Mouse (Mus musculus): ENCODE measurements at regions not wholly inside any gene's neighbourhood (a gene's known extent, or its start where the extent isn't known, plus 50 kb on each side); places are given as distances from the start of the nearest gene placed in this dataset.
"Not testable (repeated sequence)": the region's sequence is repeated elsewhere in the genome, so short reads cannot be mapped to it uniquely, and the experiment has no call there.

DNA sequence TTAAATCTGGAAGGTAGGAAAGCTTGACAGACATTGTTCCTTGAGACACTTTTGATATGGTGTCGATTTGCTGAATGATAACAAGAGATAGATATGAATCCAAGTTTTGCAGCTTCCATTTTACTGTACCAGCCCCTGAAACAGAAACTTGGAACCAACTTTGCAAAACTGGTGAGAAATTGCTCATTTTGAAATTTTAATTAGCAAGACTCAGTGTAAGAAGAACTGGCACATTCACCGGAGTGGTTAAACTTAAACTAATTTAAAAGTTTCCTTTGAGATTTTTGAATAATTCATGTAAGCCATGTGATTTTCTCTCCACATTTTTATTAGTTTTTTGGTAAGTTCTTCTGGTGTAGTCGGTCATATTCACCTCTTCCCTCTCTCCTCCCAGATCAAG lies 85.3 kb downstream of the Slitrk1 start:
- no peak for DNase-seq

GRCm38 (mm10) chr14:108821539-108821938 lies 92.4 kb downstream of the Slitrk1 start:
- DNase-seq = no peak

DNA sequence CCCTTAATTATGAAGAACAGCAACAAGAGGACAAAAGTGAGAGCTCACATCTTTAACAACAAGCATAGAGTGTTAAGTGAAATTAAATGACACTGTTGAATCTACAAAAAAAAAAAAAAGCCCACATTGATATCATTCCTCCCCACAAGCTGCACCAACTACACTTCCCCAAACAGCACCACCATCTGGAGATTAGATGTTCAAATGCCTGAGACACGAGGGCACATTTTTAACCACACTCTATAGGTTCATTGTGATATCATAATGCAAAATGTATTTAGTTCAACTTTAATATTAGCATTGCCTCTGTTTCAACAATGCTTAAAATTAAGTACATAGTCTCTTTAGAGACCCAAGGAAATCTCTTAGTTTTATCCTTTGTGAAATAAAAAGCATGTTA lies 94.6 kb downstream of the Slitrk1 start:
- DNase-seq = no peak

DNA sequence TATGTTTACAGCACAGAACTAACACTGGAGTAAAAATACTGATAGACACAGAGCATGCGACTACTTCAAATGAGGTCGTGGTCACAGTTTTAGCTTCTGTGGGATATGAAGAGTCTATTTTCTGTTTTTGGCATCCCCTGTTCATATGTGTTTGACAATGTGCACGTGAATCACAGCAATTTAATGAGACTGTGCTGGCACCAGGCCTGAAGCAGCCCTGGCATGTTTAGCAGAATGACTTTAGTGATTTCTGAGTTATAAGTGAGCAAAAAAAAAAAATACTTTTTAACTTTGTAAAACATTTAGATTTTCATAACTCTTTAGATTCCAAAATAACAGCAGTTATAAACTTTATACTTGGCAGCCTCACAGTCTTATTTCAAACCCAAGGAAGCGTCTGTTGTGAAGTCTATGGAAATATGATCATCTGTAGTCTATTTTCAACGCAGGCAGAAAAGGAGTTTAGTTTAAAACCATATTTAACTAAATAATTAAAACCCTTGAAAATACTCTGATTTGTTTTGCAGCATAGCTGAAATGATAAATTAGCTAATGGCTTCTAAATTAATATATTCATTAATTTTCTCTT lies 108.5 kb downstream of the Slitrk1 start:
- no peak for DNase-seq

DNA sequence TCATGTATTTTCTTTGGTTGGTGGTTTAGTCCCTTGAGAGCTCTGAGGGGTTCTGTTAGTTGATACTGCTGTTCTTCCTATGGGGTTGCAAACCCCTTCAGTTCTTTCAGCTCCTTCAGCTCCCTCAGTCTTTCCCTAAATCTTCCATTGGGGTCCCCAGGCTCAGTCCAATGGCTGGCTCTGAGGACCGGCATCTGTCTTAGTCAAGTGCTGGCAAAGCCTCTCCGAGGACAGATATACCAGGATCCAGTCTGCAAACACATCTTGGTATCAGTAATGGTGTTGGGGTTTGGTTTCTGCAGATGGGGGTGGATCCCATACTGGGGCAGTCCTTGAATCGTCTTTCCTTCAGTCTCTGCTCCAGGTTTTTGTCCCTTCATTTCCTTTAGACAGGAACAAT lies 115.1 kb downstream of the Slitrk1 start:
- no peak for DNase-seq

DNA sequence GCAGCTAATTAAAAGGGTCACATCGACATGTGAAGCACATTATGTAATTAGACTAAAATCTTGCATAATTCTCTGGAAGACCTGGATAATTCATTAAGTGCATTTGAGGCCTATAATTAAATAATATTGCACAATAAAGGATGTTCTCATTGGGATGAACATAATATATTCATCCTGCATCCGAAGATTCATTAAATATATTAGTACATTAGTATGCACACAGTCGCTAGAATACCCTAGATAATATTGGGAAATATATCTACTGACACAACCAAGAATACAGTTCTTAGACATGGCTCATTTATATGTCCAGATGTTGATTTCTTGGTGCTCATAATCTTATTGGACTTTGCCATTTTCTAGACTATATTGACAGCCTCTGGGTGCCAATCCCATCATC lies 121.5 kb downstream of the Slitrk1 start:
- DNase-seq = no peak

GRCm38 (mm10) chr14:108791296-108791695 lies 122.7 kb downstream of the Slitrk1 start:
- DNase-seq = peak; percentile 8

DNA sequence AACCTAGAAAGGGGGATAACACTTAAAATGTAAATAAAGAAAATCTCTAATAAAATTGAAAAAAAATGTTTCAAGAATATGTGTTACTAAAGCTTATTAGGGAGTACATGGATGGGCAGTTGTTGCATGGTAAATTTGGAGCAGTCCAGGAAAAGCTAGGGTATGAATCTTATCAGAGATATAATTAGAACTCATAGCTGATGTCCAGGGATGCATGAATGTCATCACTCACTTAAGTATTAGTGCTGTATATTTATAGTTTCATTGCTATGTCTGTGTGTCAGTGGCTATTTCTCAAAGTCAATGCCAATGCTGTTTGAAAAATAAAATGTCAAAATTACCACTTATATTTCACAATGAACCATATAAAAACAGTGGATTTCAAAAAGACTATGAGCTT lies 165.2 kb downstream of the Slitrk1 start:
- DNase-seq = no peak

- no peak for DNase-seq
Observed at GRCm38 (mm10) chr14:108711811-108712210, 202.1 kb downstream of the Slitrk1 start.

GRCm38 (mm10) chr14:108709101-108709631 lies 204.8 kb downstream of the Slitrk1 start:
- DNase-seq = no peak

GRCm38 (mm10) chr14:108704662-108705061 lies 209.3 kb downstream of the Slitrk1 start:
- not testable (repeated sequence) for DNase-seq

GRCm38 (mm10) chr14:108664864-108665263 lies 249.1 kb downstream of the Slitrk1 start:
- no peak for DNase-seq

GRCm38 (mm10) chr14:108638291-108638690 lies 275.7 kb downstream of the Slitrk1 start:
- no peak for DNase-seq

DNA sequence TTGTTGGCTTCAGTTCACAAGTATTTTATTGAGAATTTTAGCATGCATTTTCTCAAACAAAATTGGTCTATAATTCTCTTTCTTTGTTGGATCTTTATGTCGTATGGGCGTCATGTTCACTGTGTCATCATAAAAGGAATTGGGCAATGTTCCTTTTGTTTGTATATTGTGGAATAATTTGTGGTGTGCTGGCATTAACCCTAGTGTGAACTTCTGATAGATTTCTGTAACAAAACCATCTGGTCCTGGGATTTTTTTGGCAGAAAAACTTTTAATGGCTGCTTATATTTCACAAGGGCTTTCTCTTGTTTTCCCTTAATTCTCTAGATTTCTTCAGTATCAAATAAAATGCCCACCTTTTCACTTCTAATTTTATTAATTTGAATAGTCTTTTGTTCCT lies 278.7 kb downstream of the Slitrk1 start:
- no peak for DNase-seq

- DNase-seq = no peak
Observed at GRCm38 (mm10) chr14:108610028-108610427, 303.9 kb downstream of the Slitrk1 start.
